Mouse (Mus musculus) frontal cortex, postnatal 36 days (tissue): ENCODE results near the gene Atp8b5.
A peak's percentile ranks its signal among the peaks of the same experiment; 100 is the strongest.

Experiments used
- DNase-seq, 2 experiments: peaks; one replicate each; pipeline ENCODE4 v3.0.0; 2022; ENCODE audit warnings: low spot score in 2 of 2

Atp8b5 gene

GRCm38 (mm10) chr4:43322336-43322735, 55.4 kb downstream of the Atp8b5 start:
- no peak for DNase-seq

- DNase-seq, result no peak
Measured at GRCm38 (mm10) chr4:43327118-43327517, 60.2 kb downstream of the Atp8b5 start.

DNA sequence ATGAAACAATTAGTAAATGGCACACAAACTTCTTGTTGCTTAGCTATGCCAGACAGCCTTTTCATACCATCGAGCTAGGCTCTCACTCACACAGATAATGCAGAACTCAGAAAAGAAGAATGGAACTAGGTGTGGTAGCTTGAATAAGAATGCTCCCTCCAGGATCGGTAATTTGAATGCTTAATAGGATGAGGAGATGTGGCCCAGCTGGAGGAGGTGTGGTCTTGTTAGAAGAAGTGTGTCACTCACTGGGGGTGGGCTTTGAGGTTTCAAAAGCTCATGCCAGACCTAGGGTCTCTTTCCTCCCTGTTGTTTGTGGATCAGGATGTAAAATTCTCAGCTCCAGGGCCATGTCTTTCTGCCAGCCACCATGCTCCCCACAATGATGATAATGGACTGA, 67.8 kb downstream of the Atp8b5 start:
- no peak for DNase-seq

GRCm38 (mm10) chr4:43336176-43336575, 69.2 kb downstream of the Atp8b5 start:
- no peak for DNase-seq

DNA sequence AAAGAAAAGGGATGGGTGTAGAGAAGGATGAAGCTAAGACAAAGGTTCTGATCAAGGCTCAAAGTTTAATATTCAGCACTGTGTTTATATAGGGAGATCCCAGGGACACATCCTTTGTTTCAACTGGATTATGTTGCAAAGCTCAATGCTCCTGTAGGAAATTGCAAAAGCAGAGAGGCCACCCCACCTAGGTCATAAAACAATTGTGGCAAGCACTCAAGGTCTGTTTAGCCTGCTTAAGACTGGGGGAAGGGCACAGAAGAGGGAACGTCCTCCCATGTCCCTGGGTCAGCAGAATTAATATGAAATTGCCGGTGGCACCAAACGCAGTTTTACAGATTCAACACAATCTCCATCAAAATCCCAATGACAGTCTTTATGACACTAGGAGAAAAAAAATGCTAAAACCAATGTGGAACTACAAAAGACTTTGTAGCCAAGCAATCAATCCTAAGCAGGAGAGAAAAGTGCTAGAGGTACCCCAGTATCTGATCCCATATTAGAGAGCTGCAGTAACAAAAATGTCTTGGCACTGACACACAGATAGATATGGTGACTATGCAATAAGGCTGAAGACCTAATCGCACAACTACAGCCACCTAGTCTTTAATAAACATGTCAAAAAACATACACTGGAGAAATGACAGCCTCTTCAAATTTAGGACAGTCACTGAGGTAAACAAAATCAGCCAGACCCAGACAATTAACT, 73.3 kb downstream of the Atp8b5 start:
- no peak for DNase-seq

DNA sequence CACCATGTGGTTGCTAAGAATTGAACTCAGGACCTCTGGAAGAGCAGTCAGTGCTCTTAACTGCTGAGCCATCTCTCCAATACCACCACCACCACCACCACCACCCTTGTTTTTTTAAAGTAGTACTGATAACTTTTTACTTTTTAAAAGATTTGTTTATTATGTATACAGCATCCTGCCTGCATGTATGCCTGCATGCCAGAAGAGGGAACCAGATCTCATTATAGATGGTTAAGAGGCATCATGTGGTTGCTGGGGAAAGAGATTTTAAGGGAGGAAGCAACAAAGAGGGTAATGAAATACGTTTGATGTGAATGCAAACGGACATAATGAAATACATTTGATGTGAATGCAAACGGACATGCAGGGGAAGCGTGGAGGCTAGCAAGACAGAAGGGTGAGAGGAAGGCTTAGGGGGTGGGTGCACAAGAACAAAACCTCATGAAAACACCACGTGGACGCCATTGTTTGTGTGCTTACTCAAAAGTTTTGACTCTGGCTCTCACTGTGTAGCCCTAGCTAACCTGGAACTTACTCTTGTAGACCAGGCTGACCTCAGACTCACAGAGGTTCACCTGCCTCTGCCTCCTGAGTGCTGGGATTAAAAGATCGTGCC, 74.4 kb downstream of the Atp8b5 start:
- no peak for DNase-seq

- no peak for DNase-seq
Measured at GRCm38 (mm10) chr4:43342443-43342842, 75.5 kb downstream of the Atp8b5 start.

DNA sequence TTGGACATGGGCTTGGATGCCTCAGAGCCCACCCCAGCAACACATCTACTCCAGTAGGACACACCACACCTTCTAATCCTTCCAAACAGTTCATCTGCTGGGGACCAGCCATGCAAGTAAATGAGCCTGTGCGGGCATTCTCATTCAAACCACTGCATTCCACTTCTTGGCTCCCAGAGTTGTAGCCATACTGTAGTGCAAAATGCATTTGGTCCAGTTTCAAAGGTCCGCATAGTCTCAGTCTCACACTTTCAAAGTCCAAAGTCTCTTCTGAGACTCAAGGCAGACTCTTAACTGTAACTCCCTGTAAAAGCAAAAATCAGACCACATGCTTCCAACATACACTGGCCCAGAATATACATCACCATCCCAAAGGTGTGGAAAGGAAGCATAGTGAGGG, 78.0 kb downstream of the Atp8b5 start:
- no peak for DNase-seq

GRCm38 (mm10) chr4:43349206-43349605, 82.2 kb downstream of the Atp8b5 start:
- DNase-seq, result no peak

GRCm38 (mm10) chr4:43350038-43350560, 83.1 kb downstream of the Atp8b5 start:
- DNase-seq, result no peak

DNA sequence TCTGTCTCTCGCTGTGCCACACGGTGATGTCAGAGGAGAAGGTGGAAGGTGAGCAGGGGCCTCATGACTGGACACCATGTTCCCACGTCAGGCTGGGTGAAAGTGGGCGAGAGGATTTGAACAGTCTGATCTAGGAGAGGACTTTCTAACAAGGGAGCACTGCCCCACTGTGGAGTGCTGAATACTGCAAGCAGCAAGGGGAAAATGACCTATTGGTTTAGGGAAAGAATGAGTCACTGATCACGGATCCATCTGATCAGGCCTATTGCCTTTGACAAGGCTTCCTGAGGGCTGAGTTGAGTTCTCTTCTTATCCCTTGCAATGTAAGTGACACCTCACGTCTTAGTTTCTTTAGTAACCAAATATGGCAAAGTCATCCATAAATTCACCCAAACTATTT, 86.7 kb downstream of the Atp8b5 start:
- no peak for DNase-seq

- DNase-seq, result no peak
Measured at GRCm38 (mm10) chr4:43364914-43365560, 98.1 kb downstream of the Atp8b5 start.

DNA sequence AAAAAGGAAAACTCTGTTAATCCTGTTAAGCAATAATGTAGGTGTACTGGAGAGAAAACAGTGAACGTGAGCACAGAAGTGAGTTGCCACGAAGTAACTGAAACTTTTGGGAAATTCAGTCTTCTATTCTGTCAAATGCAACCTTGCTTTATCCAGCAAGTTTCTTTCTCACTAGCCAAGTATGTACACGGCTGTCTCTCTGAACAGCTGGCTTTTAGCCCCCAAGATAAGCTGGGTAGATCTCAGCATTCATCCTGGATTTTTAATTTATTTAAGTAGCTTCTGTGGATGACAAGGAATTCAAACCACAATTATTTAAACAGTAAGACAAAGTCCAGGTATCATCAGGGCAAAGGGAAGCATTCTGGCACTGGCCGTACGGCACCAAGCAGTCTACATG, 100.3 kb downstream of the Atp8b5 start:
- no peak for DNase-seq

GRCm38 (mm10) chr4:43367787-43368186, 100.8 kb downstream of the Atp8b5 start:
- DNase-seq, result no peak

GRCm38 (mm10) chr4:43371406-43371805, 104.4 kb downstream of the Atp8b5 start:
- DNase-seq, result no peak

DNA sequence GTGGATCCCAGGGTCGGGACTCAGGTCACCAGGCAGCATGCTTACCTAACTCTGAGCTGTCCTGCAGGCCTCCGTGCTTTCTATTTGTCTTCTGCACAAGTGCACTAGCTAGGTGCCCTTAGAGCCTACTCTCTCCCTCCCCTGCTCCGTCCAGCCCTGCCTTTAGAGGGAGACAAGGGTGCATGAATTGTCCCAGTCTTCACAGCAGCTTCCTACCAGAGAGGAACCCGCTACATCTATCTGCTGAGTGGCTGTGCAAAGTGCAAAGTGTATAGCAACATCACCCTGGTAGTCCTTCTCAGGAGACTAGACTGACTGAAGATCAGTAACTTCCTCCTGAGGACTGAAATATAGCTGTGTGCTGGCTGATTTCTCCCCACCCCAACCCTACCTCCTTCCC, 105.2 kb downstream of the Atp8b5 start:
- no peak for DNase-seq

DNA sequence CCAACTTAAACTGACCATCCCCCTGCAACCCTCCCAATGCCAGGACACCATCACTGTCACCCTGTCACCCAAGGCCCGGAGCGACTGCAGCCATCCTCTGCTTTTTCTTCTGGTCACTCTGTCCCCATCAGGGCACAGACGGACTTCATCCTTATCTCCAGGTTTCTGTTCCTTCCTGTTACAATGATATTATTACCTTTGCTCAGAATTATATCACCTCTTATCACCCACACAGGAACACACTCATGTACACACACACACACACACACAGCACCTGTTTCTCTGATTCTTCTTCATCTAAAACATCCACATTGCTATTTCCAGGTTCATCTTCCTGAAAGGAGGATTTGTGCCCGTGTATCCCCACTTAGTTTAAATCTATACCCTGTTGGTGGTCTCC, 107.3 kb downstream of the Atp8b5 start:
- DNase-seq, result no peak

DNA sequence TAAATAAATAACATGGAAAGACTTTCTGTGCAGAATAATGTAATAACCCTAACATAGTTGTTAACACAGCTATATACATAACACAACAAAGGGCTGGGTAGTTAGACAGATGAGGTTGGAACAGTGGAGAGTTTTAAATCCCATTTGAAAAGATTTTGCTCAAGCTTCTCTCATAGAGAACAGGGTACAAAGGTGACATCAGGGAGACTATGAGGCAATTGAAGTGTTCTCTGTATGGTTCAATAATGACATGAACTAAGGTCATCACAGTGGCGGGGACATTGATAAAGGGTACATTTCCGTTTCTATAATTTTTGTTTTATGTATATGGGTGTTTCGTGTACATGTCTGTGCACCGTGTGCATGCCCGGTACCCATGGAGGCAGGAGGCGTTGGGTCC, 112.6 kb downstream of the Atp8b5 start:
- DNase-seq, result no peak

DNA sequence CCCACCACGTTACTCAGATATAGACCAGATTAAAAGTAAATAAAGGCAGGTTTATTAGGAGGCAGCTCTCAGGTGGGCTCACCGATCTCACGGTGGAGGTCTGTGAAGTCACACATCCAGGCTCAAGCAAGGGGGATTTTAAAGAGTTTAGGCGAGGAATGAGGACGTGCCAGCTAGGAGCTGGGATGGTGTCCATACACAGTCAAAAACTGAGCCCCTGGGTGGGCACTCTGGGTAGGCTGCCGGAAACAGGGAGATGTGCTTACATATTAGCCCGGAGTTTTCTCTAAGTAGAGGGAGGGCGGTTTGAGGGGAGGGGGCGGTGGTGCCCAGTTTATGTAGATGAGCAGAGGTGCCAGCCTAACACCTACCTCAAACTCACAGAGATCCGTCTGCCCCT, 114.0 kb downstream of the Atp8b5 start:
- DNase-seq, result no peak

GRCm38 (mm10) chr4:43381408-43382154, 114.6 kb downstream of the Atp8b5 start, which contains the start of gene Rusc2:
Rusc2 (plus strand) TSS chr4:43381979.
- peak; percentile 94 to 96 for DNase-seq

DNA sequence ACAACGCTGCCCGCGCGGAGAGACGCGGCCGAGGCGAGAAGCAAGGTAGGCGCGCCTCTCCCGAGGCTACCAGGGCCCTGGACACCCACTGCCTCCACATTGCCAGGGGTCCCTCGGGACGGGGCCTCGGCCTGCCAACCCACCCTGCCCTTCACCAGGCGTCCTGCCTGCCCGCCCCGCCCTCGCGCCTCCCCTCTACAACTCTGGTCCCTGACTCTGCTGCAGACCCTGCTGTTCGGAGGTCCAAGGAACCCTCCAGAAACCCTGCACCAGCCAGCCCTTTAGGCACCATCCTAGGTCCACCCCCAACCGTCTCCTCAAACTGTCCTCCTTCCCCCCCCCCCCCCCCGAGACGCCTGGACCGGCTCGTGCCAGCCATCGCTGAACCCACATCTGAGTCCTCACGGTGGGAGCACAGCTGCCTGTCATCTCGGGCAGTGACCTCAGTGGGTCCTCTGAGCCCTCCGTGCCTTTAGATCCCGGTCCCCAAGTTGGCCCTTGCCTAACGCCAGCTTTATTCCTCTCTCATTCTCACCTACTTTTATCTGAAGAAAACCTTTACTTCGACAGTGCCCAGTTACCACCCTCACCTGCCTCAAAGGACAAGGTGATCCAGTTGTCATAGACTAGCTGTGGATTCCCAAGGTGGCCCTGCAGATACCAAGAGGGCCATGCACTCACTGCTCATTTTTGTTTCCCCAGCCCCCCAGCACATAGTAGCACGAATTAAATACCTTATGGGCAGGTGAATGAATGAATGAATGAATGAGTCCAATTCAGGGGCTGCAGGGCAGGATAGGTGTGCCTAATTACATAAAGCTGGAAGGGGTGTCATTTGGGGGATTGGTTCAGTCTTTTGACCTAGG, 115.4 kb downstream of the Atp8b5 start:
- no peak for DNase-seq
